Mouse (Mus musculus) v-Abl transformed pro-B cells (cell line): ENCODE measurements around the gene Mrpl28.

Experiments
- in situ Hi-C, 2 experiments: fragments of 400-800 bp; cut with MboI; formaldehyde crosslinking; loops; one replicate each; pipeline ENCODE4 v1.15.1; 2025; ENCODE audit not compliant: unreplicated experiment in 2 of 2

Gene Mrpl28

DNA sequence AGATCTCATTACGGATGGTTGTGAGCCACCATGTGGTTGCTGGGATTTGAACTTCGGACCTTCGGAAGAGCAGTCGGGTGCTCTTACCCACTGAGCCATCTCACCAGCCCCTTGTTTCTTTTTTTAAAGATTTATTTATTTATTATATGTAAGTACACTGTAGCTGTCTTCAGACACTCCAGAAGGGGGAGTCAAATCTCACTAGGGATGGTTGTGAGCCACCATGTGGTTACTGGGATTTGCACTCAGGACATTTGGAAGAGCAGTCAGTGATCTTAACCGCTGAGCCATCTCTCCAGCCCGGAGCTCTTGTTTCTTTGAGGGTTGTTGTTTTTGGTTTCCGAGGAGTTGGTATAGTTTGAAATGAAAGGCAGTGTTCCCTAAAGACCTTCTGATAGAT is 8.8 kb upstream of the Mrpl28 start:
- in situ Hi-C loops = loop anchor here in 1 of 2 experiments (25.0 kb wide), 1 partner anchor 298 kb away; the partner anchor contains the start of gene Neurl1b

DNA sequence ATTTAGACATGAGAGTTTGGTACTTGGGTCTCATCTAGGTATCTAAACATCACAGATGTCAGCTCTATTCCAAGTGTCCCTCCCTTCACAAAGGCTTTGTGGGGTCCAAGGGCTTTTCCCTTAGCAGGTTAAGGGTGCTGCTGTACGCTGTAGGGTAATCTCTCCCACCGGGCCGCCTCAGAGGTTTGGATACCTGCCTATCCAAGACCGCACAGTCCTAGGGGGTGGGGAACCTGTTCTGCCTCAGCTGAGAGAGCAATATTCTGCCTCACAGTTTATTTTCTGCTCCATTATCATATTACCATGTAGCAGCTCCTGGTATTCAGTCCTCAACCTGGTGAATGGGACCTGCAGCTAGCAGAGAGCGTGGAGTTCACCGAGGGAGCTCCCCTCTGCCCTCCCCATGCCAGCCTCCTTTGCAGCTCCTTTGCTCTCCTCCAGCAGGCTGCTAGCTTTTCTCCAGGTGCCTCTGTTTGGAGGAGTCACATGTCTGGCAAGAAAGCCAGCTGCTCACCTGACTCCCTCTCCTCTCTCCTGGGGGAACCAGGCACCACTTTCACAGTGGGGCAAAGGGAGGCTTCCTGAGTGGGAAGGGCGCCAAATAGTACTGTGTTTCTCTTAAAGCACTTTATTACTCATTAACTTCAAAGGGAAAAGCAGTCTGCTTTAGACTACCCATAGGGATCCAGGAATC is 7.9 kb upstream of the Mrpl28 start:
- in situ Hi-C loops = loop anchor here in 1 of 2 experiments (25.0 kb wide), 1 partner anchor 297 kb away; the partner anchor contains the start of gene Neurl1b

DNA sequence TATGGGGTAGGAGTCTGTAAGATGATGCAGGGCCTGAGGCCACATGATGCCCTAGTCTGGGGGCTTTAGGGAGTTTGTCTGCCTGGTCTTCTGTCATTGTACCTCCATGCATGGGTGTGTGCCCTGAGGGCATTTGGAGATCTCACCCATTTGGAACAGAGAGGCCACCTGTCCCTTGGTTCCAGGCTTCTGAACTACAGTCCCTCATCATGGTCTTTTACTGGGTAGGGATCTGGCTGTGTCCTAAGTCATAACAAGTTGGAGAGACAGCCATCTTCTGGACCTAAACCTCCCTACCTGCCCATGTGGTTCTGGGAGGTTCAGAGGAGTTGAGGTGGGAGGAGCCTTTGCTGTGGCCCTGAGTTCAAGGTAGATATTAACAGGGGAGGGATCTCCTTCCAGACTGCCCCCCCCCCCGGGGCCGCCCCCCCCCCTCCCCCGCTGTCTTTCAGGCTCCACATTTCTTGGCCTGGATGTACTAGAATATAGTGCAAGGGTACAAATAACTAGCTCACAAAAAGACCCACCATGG is 7.3 kb upstream of the Mrpl28 start:
- in situ Hi-C loops = loop anchor here in 1 of 2 experiments (25.0 kb wide), 1 partner anchor 296 kb away; the partner anchor contains the start of gene Neurl1b

DNA sequence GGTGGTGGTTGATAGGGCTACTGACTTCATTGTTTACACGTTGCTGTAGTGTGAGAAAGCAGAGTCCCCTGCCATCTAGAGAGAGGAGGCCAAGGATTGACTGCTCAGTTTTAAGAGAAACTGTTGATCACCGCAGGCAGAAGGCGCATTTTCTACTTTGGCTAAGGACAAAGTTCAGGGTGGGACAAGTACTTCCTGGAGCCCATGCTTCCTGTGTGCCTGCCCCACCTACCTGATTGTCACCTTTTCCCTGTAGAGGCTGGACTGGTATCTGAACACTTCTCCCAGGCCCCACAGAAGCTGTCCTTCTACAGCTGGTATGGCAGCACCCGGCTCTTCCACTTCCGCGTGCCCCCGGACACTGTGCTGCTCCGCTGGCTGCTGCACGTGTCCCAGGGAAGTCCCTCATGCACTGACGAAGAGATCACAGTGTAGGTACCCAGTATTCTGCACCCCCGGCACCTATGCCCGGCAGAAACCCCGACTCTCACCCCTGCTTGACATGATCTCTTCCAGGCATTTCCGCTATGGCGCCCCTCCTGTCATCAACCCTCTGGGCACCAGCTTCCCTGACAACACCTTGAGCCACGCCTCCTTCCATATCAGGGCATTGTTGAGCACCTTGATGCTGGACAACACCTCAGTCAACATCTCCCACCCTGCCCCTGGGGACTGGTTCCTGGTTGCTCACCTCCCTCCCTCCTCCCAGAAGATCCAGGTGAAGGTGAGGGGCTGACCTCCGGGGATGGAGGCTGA is 6.6 kb upstream of the Mrpl28 start:
- in situ Hi-C loops = loop anchor here in 1 of 2 experiments (25.0 kb wide), 1 partner anchor 296 kb away; the partner anchor contains the start of gene Neurl1b

DNA sequence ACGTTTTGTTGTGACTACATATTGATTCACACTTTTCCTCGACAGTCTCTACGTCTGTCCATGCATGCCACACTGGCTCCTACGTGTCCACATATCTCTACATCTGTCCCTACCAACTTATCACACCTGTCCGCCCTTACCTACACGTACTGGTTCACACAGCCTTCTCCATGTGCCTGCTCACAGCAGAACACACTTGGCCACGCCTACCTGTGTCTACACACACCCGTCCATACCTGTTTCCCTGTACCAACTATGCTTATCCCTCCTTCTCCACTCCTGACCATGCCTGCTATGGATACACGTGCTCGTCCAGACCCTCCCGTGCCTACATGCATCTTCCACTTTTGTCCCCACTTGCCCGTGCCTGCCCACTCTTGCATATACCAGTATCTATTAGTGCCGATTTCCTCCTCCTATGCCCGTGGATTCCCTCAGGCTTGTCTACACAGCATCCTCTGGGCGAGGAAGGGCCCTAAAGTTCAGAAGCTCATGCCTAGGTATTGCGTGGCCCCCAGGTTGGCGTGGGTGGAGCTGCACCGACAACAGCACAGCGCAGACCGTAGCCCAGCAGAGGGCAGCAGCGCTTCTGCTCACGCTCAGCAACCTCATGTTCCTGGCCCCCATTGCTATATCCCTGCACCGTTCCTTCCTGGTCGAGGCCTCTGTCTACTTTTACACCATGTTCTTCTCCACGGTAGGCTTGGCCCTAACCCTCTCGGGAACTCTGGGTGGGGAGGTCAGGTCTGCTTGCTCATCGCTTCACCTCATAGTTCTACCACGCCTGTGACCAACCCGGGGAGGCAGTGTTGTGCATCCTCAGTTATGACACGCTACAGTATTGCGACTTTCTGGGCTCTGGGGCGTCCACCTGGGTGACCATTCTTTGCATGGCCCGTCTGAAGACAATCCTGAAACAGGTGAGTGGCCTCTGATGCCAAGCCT is 3.3 kb upstream of the Mrpl28 start:
- in situ Hi-C loops = loop anchor here (5.0 to 25.0 kb wide), 3 partner anchors 72 to 292 kb away; partner anchors contain the start of genes Fam234a (in 2 of the 2) and Neurl1b (in 1 of the 2)

DNA sequence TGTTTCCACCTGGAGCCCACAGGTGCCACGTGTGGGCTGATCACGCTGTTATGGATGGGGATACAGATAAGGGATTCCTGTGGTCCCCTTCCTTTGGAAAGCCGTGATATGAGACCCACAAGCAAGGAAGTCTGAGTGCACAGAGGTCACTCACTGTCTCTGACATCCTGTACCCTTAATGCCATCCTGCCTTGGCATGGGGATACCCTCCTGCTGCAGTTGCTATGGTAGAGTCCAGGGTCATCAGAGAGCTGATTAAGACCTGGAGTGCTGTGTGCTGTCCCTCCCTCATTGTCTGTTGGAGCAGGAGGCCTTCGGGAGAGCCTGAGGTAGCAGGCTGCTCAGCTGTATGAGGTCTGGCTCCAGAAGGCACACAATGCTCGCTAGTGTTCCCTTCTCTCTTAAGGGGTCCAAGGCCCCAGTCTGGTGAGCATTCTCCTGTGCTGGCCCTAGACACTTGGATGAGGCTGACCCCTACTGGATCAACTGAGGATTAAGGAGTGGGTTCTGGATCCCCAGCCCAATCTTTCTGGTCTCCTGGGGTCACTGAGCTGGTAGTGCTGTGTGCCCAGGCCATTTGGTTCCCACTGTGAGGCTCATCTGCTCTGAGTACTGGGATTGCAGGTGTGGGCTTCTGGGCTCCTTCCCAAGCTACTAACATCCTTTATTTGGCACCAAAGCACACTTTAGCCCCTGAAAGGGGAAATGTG is 714 bp upstream of the Mrpl28 start:
- in situ Hi-C loops = loop anchor here (5.0 to 25.0 kb wide), 3 partner anchors 70 to 290 kb away; partner anchors contain the start of genes Fam234a (in 2 of the 2) and Neurl1b (in 1 of the 2)

DNA sequence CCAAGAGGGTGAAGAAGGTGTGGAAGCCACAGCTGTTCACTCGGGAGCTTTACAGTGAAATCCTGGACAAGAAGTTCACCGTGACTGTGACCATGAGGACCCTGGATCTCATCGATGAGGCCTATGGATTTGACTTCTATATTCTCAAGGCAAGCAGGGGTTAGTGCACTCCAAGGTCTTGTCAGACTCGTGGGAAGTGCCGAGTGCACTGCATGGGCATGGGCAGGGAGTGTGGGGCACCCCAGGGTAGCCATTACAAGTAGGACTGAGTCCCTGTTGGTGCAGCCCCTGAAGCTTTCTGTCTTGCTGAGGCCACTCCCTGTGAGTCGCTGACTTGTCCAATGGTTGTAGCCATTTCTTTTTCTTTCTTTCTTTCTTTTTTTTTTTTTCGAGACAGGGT is 1.3 kb downstream of the Mrpl28 start:
- in situ Hi-C loops = loop anchor here (5.0 to 25.0 kb wide), 3 partner anchors 68 to 288 kb away; partner anchors contain the start of genes Fam234a (in 2 of the 2) and Neurl1b (in 1 of the 2)

DNA sequence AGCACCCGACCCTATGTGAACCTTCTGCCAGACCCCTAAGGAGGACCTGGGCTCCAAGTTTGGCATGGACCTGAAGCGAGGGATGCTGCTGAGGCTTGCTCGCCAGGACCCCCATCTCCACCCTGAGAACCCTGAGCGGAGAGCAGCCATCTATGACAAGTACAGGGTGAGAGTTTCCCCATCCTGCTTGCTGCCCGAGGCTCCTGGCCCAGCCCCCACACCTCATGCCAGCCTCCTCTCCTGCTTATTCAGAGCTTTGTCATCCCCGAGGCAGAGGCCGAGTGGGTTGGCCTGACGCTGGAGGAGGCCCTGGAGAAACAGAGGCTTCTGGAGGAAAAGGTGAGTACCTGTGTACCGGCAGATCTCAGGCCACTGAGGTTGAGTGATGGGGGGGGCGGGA is 1.9 kb downstream of the Mrpl28 start:
- in situ Hi-C loops = no loop called here

DNA sequence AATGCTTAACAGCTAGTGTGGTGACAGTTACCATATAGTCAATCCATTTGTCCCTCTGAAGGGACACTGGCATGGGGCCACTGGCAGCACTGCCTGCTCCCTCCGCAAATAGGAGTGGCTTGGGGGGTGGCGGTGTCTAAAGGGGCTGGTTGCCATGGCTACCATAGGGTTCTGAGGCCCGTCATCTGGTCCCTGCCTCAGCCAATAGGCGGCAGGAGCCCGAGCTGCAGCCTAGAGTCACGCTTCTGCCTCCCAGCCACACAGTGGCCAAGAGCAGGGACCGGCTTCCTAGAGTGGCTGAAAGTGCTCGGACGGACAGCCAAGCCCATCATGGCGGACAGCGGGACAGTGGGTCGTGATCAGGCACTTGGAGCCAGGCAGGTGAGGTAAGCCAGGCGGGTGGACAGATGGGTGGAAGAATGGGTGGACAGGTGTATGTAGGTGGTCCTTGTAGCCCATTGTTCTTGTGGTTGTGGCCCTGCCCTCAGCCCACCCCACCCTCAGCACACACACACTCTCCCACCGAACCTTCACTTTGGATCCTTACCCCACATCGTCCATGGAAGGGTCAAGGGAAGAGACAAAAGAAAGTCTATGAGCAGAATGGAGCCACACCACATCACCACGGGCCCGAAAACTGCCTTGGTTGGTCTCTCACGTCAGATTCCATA is 7.9 kb downstream of the Mrpl28 start:
- in situ Hi-C loops = no loop called here

DNA sequence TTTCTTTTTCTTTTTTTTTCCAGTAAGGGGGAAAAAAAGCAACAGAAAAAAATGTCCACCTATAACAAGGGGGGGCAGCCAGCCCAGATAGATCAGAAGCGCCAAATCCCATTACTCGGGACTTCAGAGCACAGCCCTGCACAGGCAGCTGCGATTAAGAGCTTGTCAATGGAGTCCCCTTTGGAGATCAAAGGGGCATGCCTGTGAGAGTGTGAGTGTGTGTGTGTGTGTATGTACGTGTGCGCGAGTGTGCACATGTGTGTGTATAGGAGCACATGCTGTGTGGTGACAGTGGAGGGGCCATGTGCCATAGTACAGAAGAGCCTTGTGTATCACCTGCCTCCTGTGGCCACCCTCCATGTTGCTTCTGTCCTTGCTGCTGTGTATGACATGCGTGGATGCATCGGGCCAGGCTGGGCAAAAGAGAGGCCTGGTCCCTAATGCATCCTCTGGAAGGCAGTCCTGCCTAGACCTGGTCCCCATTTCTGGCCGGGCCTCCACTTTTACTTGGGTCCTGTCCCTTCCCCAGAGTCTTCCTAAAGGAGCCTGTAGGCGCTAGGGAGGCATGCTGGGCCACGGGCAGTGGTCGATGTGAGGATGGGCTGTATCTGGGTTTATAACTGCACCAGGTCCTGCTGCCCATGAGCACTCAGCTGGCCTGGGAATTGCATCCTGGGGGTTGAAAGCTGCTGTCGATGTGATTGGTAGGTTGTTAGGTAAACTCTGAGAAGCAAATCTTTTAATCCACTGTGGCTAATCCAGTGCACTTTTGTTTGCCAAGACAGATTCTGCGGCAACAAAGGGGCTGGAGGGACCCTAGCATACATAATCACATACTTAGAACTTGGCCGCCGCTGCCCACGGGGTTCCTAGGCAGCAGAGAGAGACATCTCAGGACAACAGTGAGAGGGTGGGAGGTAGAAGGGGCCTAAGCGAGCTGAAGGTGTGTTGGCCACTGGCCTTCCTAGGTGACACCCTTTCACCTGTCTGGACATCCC is 8.9 kb downstream of the Mrpl28 start:
- in situ Hi-C loops = no loop called here

DNA sequence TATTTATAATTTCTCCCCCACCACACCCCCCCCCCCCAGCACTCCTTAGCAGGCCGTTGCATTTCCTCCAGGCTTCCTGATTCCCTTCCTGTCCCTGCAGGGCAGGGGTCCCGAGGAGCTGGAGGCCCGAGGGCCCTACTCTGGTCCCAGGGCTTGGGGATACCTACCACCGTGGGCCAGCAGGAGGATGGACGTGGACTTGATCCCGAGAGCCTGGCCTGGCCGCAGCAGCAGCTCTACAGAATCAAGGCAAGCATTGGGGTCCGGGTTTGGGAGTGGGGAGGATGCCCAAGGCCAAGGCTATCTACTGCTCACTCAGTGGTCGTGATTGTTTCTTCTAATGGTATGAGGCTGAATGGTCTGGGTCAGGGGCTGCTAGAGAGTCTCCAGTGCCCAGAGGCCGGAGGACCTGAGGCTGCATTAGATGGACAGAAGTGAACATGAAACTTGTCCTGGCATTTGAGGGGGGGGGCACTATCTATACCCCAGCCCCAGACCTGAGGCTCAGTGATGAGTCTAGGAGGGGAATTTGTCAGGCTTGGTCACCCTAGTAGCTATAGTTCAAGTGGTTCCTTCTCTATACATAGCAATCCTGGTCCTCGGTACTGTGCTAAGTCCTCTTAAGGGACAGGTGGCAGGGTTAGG is 13.9 kb downstream of the Mrpl28 start:
- in situ Hi-C loops = no loop called here

DNA sequence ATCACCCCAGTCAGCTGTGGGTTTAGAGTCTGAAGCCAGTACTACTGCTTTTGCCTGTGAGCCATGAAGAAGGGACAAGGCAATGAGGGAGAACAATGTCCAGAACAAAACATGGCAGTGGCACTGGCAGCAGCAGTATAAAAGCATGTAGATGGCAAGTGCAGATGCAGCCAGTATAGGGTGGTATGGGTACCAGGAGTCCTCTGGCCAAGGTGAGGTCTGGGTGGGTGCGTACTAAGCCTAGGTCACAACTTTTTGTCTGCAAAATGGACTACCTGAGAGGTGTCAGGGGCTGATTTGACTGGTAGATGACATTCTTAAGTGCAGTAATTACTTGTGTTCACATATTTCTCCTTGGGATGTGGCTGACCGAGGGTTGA is 14.4 kb downstream of the Mrpl28 start:
- in situ Hi-C loops = no loop called here

DNA sequence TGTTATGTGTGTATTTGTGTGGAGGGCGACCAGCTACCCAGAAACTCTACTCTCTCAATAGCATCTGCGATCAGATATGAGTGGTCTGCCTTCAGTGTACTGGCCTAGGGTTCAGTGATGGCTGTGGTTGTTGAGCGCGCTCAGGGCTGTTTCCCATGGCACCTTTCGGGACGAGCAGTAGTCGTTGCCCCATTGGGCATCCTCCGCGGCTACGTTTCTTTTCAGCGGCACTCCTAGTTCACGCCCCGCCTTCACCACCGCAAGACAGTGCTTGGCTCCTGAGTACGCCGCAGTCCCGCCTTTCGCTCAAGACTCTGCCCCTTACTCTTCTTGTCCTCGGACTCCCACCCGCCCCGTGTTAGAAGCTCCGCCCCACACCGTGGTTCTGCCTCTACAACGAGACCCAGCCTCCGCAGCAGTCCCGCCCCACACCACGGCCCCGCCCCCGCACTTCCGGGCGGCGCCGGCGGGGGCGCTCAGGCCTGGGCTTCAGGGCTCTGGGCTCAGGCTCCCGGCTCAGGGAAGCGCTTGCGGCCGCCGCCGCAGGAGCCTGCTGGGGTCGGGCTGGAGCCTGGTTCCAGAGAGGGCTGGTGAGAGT is 15.0 kb downstream of the Mrpl28 start, which contains the start of gene Axin1:
TSS of gene Axin1 (plus strand) at position 450 of the 598 bp plus-strand sequence.
- in situ Hi-C loops = no loop called here

DNA sequence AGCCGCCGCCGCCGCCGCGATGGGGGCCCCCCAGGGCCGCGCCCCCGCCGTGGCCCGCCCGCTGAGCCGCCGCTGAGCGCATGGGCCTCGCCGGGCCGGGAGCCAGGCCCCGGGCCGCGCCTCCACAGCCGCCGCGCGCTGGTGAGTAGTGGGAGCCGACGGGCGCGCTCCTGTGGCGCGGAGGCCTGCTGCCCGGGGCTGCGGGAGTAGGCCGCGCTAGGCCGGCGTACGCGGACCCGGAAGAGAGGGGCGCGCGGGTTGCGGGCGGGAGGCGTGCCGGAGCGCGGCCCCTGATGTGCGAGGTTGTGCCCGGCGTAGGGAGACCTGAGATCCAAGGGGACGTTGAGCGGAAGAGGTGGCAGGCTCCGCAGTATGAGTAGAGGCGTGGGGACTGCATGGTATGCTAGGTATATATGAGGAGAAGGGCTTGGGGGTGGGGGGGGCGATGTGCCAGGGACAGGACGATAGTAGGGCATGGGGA is 15.6 kb downstream of the Mrpl28 start:
- in situ Hi-C loops = no loop called here

DNA sequence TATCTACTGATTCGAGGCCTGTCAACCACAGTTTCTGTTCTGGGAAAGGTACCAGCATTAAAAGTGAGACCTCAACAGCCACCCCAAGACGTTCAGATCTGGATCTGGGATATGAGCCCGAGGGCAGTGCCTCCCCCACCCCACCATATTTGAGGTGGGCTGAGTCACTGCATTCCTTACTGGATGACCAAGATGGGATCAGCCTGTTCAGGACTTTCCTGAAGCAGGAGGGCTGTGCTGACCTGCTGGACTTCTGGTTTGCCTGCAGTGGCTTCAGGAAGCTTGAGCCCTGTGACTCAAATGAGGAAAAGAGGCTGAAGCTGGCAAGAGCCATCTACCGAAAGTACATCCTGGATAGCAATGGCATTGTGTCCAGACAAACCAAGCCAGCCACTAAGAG is 19.5 kb downstream of the Mrpl28 start:
- in situ Hi-C loops = no loop called here

DNA sequence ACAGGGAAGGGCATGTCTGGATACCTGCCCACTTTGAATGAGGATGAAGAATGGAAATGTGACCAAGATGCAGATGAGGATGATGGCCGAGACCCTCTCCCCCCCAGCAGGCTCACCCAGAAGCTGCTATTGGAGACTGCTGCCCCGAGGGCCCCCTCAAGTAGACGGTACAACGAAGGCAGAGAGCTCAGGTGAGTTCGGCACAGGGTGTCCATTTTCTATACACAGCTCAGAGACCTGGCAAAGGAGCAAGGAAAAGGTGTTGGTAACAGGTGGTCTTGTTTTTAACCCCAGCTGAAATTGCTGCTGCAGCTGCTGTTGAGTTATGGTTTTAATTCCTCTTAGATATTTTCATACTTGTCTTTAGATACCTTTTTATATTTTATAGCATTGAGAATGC is 20.1 kb downstream of the Mrpl28 start:
- in situ Hi-C loops = no loop called here

DNA sequence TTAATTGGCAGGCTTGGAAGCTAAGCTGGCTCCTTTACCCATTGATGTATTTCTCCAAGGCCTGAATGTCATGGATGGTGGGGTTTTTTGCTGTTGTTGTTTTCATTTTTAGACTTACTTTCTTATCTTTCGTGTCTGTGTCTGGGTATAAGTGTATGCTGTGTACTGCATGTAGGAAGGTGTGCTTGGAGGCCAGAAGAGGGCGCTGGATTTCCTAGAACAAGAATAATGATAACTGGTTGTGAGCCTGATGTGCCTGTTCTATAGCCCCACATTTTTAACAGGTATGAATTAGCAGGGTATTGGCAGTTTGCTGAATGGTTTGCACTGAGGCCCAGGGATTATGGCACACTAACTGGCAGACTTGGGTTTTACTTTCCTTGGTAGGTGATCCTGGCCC is 25.8 kb downstream of the Mrpl28 start:
- in situ Hi-C loops = loop anchor here in 1 of 2 experiments (5.0 kb wide), 1 partner anchor 33 kb away; no protein-coding TSS in a partner anchor
